Mouse (Mus musculus) bone marrow, adult 2 months (tissue): ENCODE data around the gene Stk39.

Experiments
- CTCF ChIP-seq: fragments of 200-500 bp; IDR thresholded peaks from 2 replicates; pipeline ENCODE4 v1.5.1; 2011; ENCODE audit warnings: low read length, control low read depth; ENCODE audit not compliant: control insufficient read depth, insufficient read depth
- POLR2A ChIP-seq: fragments of 200-500 bp; IDR thresholded peaks from 2 replicates; pipeline ENCODE4 v1.6.1; 2011; ENCODE audit warnings: low read depth, mild to moderate bottlenecking, control low read depth, low read length, borderline replicate concordance; ENCODE audit not compliant: control insufficient read depth

GRCm38 (mm10) chr2:68260911-68261310 lies 211.2 kb downstream of the Stk39 start:
- TF ChIP-seq POLR2A, result no peak
- TF ChIP-seq CTCF, result no peak
